Mouse (Mus musculus) layer of hippocampus, adult 18-20 months (tissue): ENCODE data around the gene Ret. TPM values are rescaled to one million over a fixed set of nuclear protein-coding genes. Genes with fewer than 3 reads are reported as not detected.

Experiments
- DNase-seq, 2 experiments: peaks; one replicate each; pipeline ENCODE4 v3.0.0; 2022; ENCODE audit warnings: low spot score in 2 of 2
- long read RNA-seq: library from polyadenylated mRNA; stranded (forward); transcript quantifications from one replicate; pipeline ENCODE4 v2.0.0, GENCODE M21; 2021
- total RNA-seq, 2 experiments: library from RNA; stranded (reverse); gene quantifications; 2 replicates each; pipeline ENCODE4 v1.2.3; 2021

Ret gene
- total RNA-seq, result 1 to 10 TPM; 2.7 to 3.7 TPM
- long read RNA-seq, full-length matches to known transcripts, result 1 of 2 reads
- long read RNA-seq, partial matches to known transcripts, result 0 of 2 reads
- long read RNA-seq, other reads (novel, unspliced or antisense), result 1 of 2 reads

- DNase-seq, result no peak
Observed at GRCm38 (mm10) chr6:118197440-118197975, at the start of gene Ret. Ret (minus strand) TSS chr6:118197718.

GRCm38 (mm10) chr6:118247161-118247560 is 49.6 kb upstream of the Ret start:
- DNase-seq, result no peak

- no peak for DNase-seq
Observed at GRCm38 (mm10) chr6:118244106-118244505, 46.6 kb upstream of the Ret start.

- DNase-seq, result no peak
Observed at GRCm38 (mm10) chr6:118242941-118243340, 45.4 kb upstream of the Ret start.

- DNase-seq, result peak in 1 of 2 experiments; percentile 6
Observed at GRCm38 (mm10) chr6:118226072-118226471, 28.6 kb upstream of the Ret start.

- no peak for DNase-seq
Observed at GRCm38 (mm10) chr6:118222471-118222870, 25.0 kb upstream of the Ret start.

GRCm38 (mm10) chr6:118215676-118216075 is 18.2 kb upstream of the Ret start:
- no peak for DNase-seq

GRCm38 (mm10) chr6:118208326-118208725 is 10.8 kb upstream of the Ret start:
- no peak for DNase-seq

GRCm38 (mm10) chr6:118206386-118206785 is 8.9 kb upstream of the Ret start:
- no peak for DNase-seq

- DNase-seq, result no peak
Observed at GRCm38 (mm10) chr6:118205176-118205890, 7.8 kb upstream of the Ret start.

GRCm38 (mm10) chr6:118204112-118204511 is 6.6 kb upstream of the Ret start:
- DNase-seq, result no peak

GRCm38 (mm10) chr6:118196751-118197439 is 623 bp downstream of the Ret start:
- no peak for DNase-seq

- DNase-seq, result peak; percentile 33 to 68
Observed at GRCm38 (mm10) chr6:118195108-118195507, 2.4 kb downstream of the Ret start.

GRCm38 (mm10) chr6:118192882-118193281 is 4.6 kb downstream of the Ret start:
- DNase-seq, result no peak

- no peak for DNase-seq
Observed at GRCm38 (mm10) chr6:118192199-118192598, 5.3 kb downstream of the Ret start.

- no peak for DNase-seq
Observed at GRCm38 (mm10) chr6:118189764-118190163, 7.8 kb downstream of the Ret start.

- no peak for DNase-seq
Observed at GRCm38 (mm10) chr6:118188599-118188998, 8.9 kb downstream of the Ret start.

GRCm38 (mm10) chr6:118187285-118187641 is 10.3 kb downstream of the Ret start:
- no peak for DNase-seq

- no peak for DNase-seq
Observed at GRCm38 (mm10) chr6:118186620-118187284, 10.8 kb downstream of the Ret start.

- no peak for DNase-seq
Observed at GRCm38 (mm10) chr6:118184126-118184525, 13.4 kb downstream of the Ret start.

- DNase-seq, result no peak
Observed at GRCm38 (mm10) chr6:118180085-118180423, 17.5 kb downstream of the Ret start.
